Mouse (Mus musculus) testis, postnatal 10 days (tissue): ENCODE results near the gene Cenph.
"Not testable (repeated sequence)": the region's sequence is repeated elsewhere in the genome, so short reads cannot be mapped to it uniquely, and the experiment has no call there.

Source experiments
- DNase-seq: peaks from one replicate; pipeline ENCODE4 v3.0.0; 2021; ENCODE audit warnings: low spot score

Gene Cenph

GRCm38 (mm10) chr13:100746090-100746489 is 29.6 kb downstream of the Cenph start:
- no peak for DNase-seq

GRCm38 (mm10) chr13:100744036-100744744 is 31.5 kb downstream of the Cenph start, which contains the start of gene Mrps36:
Gene Mrps36 (minus strand): TSS chr13:100744659.
- peak; percentile 97 for DNase-seq

- peak; percentile 26 for DNase-seq
Measured at GRCm38 (mm10) chr13:100743346-100744035, 32.2 kb downstream of the Cenph start.

- DNase-seq: no peak
Measured at GRCm38 (mm10) chr13:100742831-100743230, 32.9 kb downstream of the Cenph start.

- DNase-seq: no peak
Measured at GRCm38 (mm10) chr13:100732756-100733155, 42.9 kb downstream of the Cenph start.

- not testable (repeated sequence) for DNase-seq
Measured at GRCm38 (mm10) chr13:100731462-100732046, 44.1 kb downstream of the Cenph start.

GRCm38 (mm10) chr13:100730861-100731176 is 44.9 kb downstream of the Cenph start, which contains the start of gene Cdk7:
Gene Cdk7 (minus strand): TSS chr13:100730939.
- DNase-seq: peak; percentile 96

- peak; percentile 52 for DNase-seq
Measured at GRCm38 (mm10) chr13:100730153-100730860, 45.4 kb downstream of the Cenph start.

GRCm38 (mm10) chr13:100728530-100728929 is 47.2 kb downstream of the Cenph start:
- DNase-seq: not testable (repeated sequence)

GRCm38 (mm10) chr13:100728086-100728485 is 47.6 kb downstream of the Cenph start:
- DNase-seq: no peak

GRCm38 (mm10) chr13:100725194-100725593 is 50.5 kb downstream of the Cenph start:
- no peak for DNase-seq

- DNase-seq: peak; percentile 65
Measured at GRCm38 (mm10) chr13:100724051-100724754, 51.5 kb downstream of the Cenph start.

GRCm38 (mm10) chr13:100721656-100722055 is 54.0 kb downstream of the Cenph start:
- no peak for DNase-seq

- no peak for DNase-seq
Measured at GRCm38 (mm10) chr13:100715467-100715866, 60.2 kb downstream of the Cenph start.
